Mouse (Mus musculus): ENCODE data around the gene Soga1. TPM values are rescaled to one million over a fixed set of nuclear protein-coding genes. Genes with fewer than 3 reads are reported as not detected.

Gene Soga1
- total RNA-seq, 2 experiments from 2014 or later, result 2.8 to 4.5 TPM

- intact Hi-C loops (cut with DNase I), result no loop called here
- H3K4me3 ChIP-seq, result peak overlapping the region; percentile 26
- peak overlapping the region; percentile 84 for H3K27ac ChIP-seq
- TF ChIP-seq CTCF (IDR thresholded peaks at IDR 0.05), result no peak
- DNase-seq, result peak; percentile 40
Measured at GRCm38 (mm10) chr2:156982864-156983263, 96.2 kb downstream of the Soga1 start.

GRCm38 (mm10) chr2:156981291-156981690 is 97.8 kb downstream of the Soga1 start:
- no peak for TF ChIP-seq CTCF (IDR thresholded peaks at IDR 0.05)

GRCm38 (mm10) chr2:156980059-156980458 is 99.0 kb downstream of the Soga1 start:
- DNase-seq, result no peak
- H3K4me3 ChIP-seq, result no peak overlapping the region
- no peak for TF ChIP-seq CTCF (IDR thresholded peaks at IDR 0.05)
- peak overlapping the region; percentile 44; the same call in 1 of the 2 replicates for H3K27ac ChIP-seq
- intact Hi-C loops (cut with DNase I), result no loop called here

More at GRCm38 (mm10) chr2:156981291-156981690, 97.8 kb downstream of the Soga1 start:
- intact Hi-C loops (cut with DNase I), result no loop called here
- peak overlapping the region; percentile 44; the same call in 1 of the 2 replicates for H3K27ac ChIP-seq
- H3K4me3 ChIP-seq, result no peak overlapping the region
- DNase-seq, result no peak

- no peak overlapping the region for H3K4me3 ChIP-seq
- TF ChIP-seq CTCF (IDR thresholded peaks at IDR 0.05), result no peak
- intact Hi-C loops (cut with DNase I), result no loop called here
- DNase-seq, result no peak
- peak overlapping the region; percentile 46 for H3K27ac ChIP-seq
Measured at GRCm38 (mm10) chr2:156976711-156977110, 102.3 kb downstream of the Soga1 start.

GRCm38 (mm10) chr2:156974967-156975366 is 104.1 kb downstream of the Soga1 start:
- TF ChIP-seq CTCF (IDR thresholded peaks at IDR 0.05), result no peak
- DNase-seq, result no peak
- intact Hi-C loops (cut with DNase I), result no loop called here
- Histone ChIP-seq H3K4me3 (no peak overlapping the region), H3K27ac (peak overlapping the region; percentile 66; the same call in 1 of the 2 replicates)

GRCm38 (mm10) chr2:156973316-156974100 is 105.5 kb downstream of the Soga1 start:
- intact Hi-C loops (cut with DNase I), result no loop called here
- no peak overlapping the region for H3K4me3 ChIP-seq
- no peak for TF ChIP-seq CTCF (IDR thresholded peaks at IDR 0.05)
- peak overlapping the region; percentile 66 for H3K27ac ChIP-seq
- DNase-seq, result peak; percentile 47

GRCm38 (mm10) chr2:156970253-156970652 is 108.8 kb downstream of the Soga1 start:
- peak; percentile 26 for DNase-seq
- Histone ChIP-seq H3K4me3 (no peak overlapping the region), H3K27ac (peak overlapping the region; percentile 72)
- intact Hi-C loops (cut with DNase I), result no loop called here
- no peak for TF ChIP-seq CTCF (IDR thresholded peaks at IDR 0.05)

GRCm38 (mm10) chr2:156968501-156968900 is 110.6 kb downstream of the Soga1 start:
- Histone ChIP-seq H3K27ac (peak overlapping the region; percentile 24; the same call in 1 of the 2 replicates), H3K4me3 (no peak overlapping the region)
- TF ChIP-seq CTCF (IDR thresholded peaks at IDR 0.05), result no peak
- no peak for DNase-seq
- intact Hi-C loops (cut with DNase I), result no loop called here

- intact Hi-C loops (cut with DNase I), result no loop called here
- TF ChIP-seq CTCF (IDR thresholded peaks at IDR 0.05), result no peak
Measured at GRCm38 (mm10) chr2:156967388-156967787, 111.7 kb downstream of the Soga1 start.

More at GRCm38 (mm10) chr2:156967388-156967787, 111.7 kb downstream of the Soga1 start:
- peak overlapping the region; percentile 60 for H3K27ac ChIP-seq
- peak; percentile 33 for DNase-seq
- H3K4me3 ChIP-seq, result peak overlapping the region; percentile 15

Other genes starting within 250 kb of the Soga1 start
- gene Tgif2, start 239.2 kb downstream of the Soga1 start, total RNA-seq (2021), result under 1 TPM; 0.15 to 0.28 TPM
- under 1 TPM; 0.73 to 0.79 TPM for gene 4930518I15Rik, start 221.3 kb downstream of the Soga1 start, total RNA-seq (2021)
- 10 to 100 TPM; 89.0 to 98.6 TPM for gene Rab5if, start 216.1 kb downstream of the Soga1 start, total RNA-seq (2021)
- gene Sla2, start 192.1 kb downstream of the Soga1 start, total RNA-seq (2021), result not detected
- gene Ndrg3, start 87.2 kb downstream of the Soga1 start, total RNA-seq (2021), result 10 to 100 TPM; 31.9 to 33.4 TPM
- 1 to 10 TPM; 1.2 to 1.6 TPM for gene Dsn1, start 72.1 kb downstream of the Soga1 start, total RNA-seq (2021)
- not detected for gene Tldc2, start 7.8 kb upstream of the Soga1 start, total RNA-seq (2021)
- 10 to 100 TPM; 15.1 to 15.8 TPM for gene Samhd1, start 56.0 kb upstream of the Soga1 start, total RNA-seq (2021)
- gene Rbl1, start 125.3 kb upstream of the Soga1 start, total RNA-seq (2021), result 1 to 10 TPM; 1.6 to 1.7 TPM
- gene Rpn2, start 199.8 kb upstream of the Soga1 start, total RNA-seq (2021), result 10 to 100 TPM; 69.4 to 84.8 TPM
- gene Mroh8, start 200.3 kb upstream of the Soga1 start, total RNA-seq (2021), result 1 to 10 TPM in 1 of 2 experiments, under 1 TPM in 1; 0.46 to 1.1 TPM